Mouse (Mus musculus) embryonic fibroblast, embryonic 13.5 days (primary cell): ENCODE results near the gene Sprr1b.

Experiments
- CTCF ChIP-seq: IDR thresholded peaks from 2 replicates; pipeline ENCODE4 v1.5.1; 2011; ENCODE audit warnings: mild to moderate bottlenecking, control low read depth, low read length, moderate library complexity, borderline replicate concordance; ENCODE audit not compliant: insufficient read depth
- POLR2A ChIP-seq: IDR thresholded peaks from 2 replicates; pipeline ENCODE4 v1.6.1; 2011; ENCODE audit warnings: low read depth, mild to moderate bottlenecking, control low read depth, low read length, moderate library complexity

DNA sequence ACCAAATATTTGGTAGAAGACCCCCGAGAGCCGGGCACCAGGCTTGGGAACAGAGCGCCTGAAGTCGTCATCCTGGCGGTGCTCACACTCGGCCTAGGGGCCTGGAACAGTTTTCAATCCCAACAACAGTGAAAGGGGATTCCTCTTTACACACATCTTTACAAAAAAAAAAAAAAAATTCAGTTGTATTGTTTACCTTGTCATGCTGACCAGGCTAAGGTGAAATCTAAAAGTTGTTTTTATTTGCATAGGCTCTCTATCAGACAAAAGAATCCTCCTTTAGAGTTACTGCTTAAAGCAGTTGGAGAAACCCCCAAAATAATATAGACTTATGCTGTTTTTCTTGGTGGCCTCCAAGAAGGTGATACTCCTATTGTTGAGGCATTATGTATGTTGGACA, 9.3 kb downstream of the Sprr1b start, which contains the start of gene Gm9774:
- no peak for TF ChIP-seq CTCF
- TF ChIP-seq POLR2A: no peak
